Mouse (Mus musculus): ENCODE measurements around the gene Emp3.

Gene Emp3

DNA sequence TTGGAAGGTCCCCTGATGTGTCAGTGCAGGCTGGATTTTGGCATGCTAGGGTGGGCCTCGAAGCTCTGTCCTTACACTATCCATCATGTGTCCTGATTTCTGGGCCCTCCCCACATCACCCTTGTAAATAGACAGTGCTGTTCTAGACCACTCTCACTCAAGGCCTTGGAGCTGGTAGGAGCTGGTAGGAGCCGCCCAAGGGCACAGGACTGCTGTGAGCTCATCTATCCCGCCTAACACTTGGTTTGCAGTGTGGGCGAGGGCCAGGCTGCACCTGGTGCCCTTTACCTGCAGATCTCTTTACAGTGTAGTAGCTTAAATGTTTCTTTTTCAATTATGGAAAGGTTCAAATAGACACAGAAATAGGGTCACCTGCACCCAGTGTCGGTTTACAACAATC, 6.2 kb downstream of the Emp3 start:
- 90% methylated on average over 5 of the region's 5 CpGs for WGBS

GRCm38 (mm10) chr7:45914067-45914466, 7.1 kb downstream of the Emp3 start:
- 86% methylated on average over 6 of the region's 6 CpGs for WGBS

DNA sequence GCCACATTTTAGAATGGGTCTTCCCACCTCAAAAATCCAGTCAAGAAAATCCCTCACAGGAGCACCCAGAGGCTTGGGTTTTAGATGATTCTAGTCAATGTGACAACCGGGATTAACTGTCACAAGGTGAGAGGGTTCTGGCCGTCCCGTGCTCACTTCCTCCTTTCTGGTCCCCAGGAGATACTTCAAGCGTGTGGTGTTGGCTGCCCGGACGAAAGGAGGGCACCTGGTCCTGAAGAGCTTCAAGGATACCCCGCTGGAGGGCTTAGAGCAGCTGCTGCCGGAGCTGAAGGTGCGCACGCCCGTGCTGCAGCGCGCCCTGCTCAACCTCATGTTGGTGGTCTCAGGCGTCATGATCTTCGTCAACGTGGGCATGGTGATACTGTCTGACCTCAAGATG, 12.1 kb downstream of the Emp3 start:
- 96% methylated on average over 16 of the region's 16 CpGs for WGBS

GRCm38 (mm10) chr7:45906622-45907021, 14.6 kb downstream of the Emp3 start:
- 94% methylated on average over 9 of the region's 9 CpGs for WGBS

GRCm38 (mm10) chr7:45902481-45903002, 18.7 kb downstream of the Emp3 start:
- WGBS: 80% methylated on average over 12 of the region's 12 CpGs

DNA sequence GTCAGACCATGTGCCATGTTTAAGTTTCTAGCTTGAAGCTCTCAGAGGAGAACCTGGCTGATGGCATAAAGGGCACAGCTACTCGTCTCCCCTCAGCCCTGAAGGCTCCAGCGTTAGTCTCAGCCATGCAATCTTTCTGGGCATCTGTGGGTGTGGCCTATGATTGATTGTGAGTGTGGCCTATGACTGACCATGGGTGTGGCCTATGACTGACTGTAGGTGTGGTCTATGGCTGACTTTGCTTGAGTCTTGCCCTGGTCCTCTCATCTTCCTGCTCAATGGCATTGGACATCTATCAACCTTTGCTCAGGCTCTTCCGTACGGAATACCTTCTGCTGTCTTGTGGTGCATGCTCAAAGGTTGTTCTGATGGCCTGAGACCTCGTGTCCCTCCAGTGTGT, 19.6 kb downstream of the Emp3 start:
- 78% methylated on average over 5 of the region's 5 CpGs for WGBS

GRCm38 (mm10) chr7:45898125-45898524, 23.1 kb downstream of the Emp3 start:
- 52% methylated on average over 4 of the region's 4 CpGs for WGBS

GRCm38 (mm10) chr7:45897258-45897757, 23.9 kb downstream of the Emp3 start:
- WGBS: 2% methylated on average over 19 of the region's 19 CpGs

- under 1% methylated on average over 40 of the region's 40 CpGs for WGBS
Measured at GRCm38 (mm10) chr7:45896517-45897257, 24.5 kb downstream of the Emp3 start, which contains the start of the genes Syngr4 and Tmem143. Gene Syngr4 (minus strand): TSS chr7:45896714. Gene Tmem143 (plus strand): TSS chr7:45896941.

DNA sequence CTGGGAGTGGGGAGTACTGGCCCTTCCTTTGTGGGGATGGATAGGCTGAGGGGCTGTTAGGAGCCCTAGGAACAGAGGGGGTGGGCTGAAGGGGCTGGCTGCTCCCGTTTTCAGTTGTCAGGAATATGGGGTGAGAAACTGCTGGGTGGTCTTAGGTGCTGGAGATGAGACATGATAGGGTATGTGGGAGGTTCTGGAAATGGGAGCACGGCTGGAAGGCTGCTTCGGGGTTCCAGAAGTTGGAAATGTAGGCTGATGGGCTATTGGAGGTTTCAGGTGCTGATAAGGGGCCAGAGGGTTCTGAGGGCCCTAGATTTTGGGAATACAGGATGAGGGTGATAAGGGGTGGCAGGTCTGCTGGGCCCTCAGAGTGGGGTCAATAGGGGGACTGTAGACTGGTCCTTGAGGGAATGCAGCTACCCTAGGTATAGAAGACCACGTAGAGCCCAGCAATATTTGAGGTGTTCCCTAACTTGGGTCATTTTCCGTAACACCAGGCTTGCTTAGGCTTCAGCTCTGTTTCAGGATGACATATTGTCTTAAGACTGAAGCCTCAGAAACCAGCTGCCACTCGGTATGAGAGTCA, 25.2 kb downstream of the Emp3 start:
- WGBS: 74% methylated on average over 6 of the region's 6 CpGs

- WGBS: 78% methylated on average over 2 of the region's 2 CpGs
Measured at GRCm38 (mm10) chr7:45892651-45893050, 28.6 kb downstream of the Emp3 start.

- WGBS: 52% methylated on average over 3 of the region's 3 CpGs
Measured at GRCm38 (mm10) chr7:45887246-45887645, 34.0 kb downstream of the Emp3 start.

- WGBS: 86% methylated on average over 2 of the region's 2 CpGs
Measured at GRCm38 (mm10) chr7:45881011-45881410, 40.2 kb downstream of the Emp3 start.

DNA sequence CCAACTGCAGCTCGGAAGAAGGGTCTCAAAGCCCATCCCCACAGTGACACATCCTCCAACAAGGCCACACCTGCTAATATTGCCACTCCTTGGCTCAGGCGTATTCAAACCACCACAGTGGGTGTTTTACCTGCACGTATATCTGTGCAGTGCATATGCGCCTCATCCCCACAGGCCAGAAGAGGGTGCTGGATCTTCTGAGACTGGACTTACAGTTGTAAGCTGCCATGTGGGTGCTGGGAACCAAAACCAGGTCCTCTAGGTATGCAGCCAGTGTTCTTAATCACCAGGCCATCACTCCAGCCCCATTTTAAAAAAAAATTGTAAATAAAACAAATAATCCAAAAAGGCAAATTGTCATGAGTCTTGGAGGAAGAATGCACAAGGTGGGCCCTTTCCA, 40.7 kb downstream of the Emp3 start:
- 98% methylated on average over 4 of the region's 4 CpGs for WGBS

DNA sequence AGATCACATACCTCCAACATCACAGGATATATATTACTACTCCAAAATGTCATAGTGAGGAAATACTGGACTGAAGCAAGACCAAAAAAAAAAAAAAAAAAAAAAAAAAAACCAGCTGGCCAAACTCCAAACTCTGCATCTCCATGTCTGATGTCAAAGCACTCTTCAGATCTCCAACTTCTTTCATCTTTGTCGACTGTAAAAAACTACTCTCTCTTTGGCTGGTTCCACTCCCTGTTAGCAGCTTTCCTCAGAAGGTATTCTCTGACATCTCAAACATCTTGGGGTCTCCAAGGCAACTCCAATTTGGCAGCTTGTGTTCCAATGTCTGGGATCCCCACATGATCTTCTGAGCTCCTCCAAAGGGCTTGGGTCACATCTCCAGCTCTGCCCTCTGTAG, 42.9 kb downstream of the Emp3 start, which contains the start of gene Grin2d:
Grin2d (minus strand) TSS at position 101 of the 400 bp plus-strand sequence.
- 72% methylated on average over 1 of the region's 1 CpGs for WGBS

- 98% methylated on average over 7 of the region's 7 CpGs for WGBS
Measured at GRCm38 (mm10) chr7:45876895-45877294, 44.3 kb downstream of the Emp3 start.

DNA sequence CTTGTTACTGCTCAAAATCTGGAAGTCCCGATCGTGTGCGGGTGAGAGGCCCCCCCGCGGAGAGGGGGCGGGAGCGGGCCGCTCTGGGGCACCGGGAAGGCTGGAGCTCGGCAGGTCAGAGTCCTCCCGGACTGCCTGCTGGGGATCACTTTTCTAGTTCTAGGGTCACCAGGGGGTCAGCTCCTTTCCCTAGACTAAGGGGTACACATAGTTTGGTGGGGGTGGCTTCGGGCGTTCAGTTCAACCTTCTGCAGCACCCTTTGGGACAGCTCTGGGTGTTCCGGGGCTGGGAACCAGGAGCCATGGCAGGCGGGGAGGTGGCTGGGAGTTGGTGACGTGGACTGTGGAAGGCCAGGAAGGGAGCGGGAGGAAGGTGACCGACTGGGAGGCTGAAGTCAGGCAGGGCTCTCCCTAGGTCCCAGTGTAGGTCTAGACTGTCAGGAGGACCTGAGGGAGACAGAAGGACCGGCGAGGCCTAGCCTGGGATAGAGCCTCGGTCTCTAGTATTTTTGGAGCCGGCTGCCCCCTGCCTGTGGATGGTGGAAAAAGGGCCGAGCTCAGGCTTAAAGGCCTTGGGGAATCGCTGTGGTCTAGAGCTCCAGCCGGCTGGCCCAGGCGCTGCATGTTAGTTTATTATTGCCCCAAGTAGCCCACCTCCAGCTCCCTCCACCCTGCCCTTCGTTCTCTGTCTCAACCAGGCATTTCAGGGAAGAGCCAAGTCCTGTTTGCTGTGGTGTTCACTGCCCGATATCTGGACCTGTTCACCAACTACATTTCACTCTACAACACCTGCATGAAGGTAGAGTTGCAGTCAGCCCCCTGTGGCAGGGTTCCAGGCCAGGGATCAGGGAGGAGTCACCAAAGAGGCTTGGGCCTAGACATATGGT, 47.9 kb downstream of the Emp3 start:
- WGBS: 2% methylated on average over 28 of the region's 28 CpGs

DNA sequence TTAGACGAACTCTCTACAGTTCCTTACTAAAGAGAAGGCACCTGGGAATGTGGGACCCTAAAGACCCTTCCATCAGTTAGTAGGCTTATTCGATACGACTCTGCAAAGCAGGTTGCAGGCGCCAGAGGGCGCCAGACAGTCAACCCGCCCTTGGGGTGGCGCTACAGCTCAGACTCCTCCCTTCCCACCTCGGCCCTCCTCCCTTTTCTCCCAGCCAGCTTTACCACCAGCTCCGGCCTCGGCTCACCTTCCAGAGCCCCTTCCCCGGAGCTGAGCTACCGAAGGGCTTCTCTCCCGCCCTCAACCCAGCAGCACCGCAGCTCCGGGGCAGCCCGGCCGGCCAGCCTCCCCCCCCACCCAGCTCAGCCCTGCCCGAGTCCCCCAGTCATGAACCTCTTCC, 48.6 kb downstream of the Emp3 start, which contains the start of gene Kdelr1:
Kdelr1 (plus strand) TSS at position 149 of the 400 bp plus-strand sequence.
- under 1% methylated on average over 17 of the region's 18 CpGs for WGBS

- WGBS: 1% methylated on average over 30 of the region's 30 CpGs
Measured at GRCm38 (mm10) chr7:45870282-45871058, 50.7 kb downstream of the Emp3 start.

DNA sequence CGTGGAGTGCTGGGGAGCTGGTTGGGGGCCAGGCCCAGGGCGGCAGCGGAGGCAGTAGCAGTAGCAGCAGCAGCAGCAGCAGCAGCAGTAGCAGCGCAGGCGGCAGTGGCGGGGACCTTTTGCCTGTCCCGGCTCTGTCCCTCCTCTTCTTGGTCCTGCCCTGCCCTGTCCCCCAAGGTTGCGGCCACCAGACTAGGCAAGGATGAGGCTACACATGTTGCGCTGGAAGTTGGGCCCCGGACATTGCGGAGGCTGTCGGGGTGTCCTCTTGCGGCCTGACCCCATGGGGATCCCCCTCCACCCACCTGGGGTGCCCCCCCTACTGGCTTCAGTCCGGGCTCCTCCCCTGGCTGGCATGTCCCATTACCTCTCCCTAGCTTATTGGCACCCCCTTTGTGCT, 51.4 kb downstream of the Emp3 start:
- WGBS: 3% methylated on average over 14 of the region's 14 CpGs

DNA sequence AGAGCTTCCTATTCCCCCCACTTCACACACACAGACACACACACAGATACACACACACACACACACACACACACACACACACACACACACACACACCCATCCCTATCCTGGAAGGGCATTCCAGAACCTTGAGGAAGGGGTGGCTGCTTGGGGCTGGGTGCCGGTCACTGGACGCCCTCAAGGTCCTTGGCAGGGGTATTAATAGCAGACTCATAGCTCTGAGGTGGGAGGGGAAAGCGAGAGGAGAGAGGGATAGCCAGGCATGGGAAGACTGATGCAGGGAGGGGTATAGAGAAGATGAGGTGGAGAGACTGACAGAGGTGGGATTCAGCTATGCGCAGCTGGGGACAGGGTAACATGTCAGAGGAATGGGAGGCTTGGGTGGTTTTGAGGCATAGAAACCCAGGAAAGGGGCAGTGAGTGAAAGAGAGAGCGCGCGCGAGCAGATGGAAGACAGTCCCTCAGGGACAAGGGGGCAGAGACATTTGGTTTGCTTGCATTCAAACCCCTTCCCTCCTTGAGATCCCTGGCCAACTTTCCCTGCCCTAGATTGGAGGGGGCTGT, 52.0 kb downstream of the Emp3 start:
- WGBS: 37% methylated on average over 8 of the region's 8 CpGs
